26 mouse cellular contexts compared by ENCODE assay signal in the genomic region with DNA sequence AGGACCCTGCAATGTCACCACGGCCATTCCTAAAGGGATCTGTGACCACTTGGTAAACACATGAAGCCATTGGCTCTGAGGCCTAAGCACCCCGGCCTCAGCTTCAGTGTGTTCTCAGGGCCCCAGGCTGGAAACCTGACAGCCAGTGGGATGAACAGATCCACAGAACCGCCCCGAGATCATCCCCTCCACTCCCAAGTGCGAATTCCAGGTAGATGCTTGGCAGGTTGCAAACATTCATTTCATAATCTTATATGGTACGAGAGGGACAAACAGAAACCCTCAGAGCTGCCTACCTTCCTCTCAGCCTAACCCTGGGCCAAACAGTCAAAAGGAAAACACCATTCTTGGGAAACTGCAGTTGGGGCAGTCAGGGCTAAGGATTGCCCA. TPM values are rescaled to one million over a fixed set of nuclear protein-coding genes. Genes with fewer than 3 reads are reported as not detected.
DNase-seq lines count a peak whose midpoint lies in the region; ATAC-seq and TF ChIP-seq lines count a peak whose summit lies in the region.
"Had no signal": no experiment of that assay in that cellular context is flagged by ENCODE, and none has a peak within 500 bp of the region (broad histone marks: within the 10 kb centered on the region; RNA-seq: fewer than 3 reads in every experiment).

No protein-coding gene starts in this region.

- 50% methylated on average over 6 of the region's 6 CpGs for WGBS in kidney, adult 2 months
- WGBS in liver, adult 2 months: 28% methylated on average over 6 of the region's 6 CpGs
- 87% methylated on average over 6 of the region's 6 CpGs for WGBS in kidney, postnatal 0 days
- 38% methylated on average over 6 of the region's 6 CpGs for WGBS in small intestine, adult 2 months

- no peak for TF ChIP-seq POLR2A in kidney, adult 2 months (IDR thresholded peaks at IDR 0.05; ENCODE audit: low read depth, low read length)
- TF ChIP-seq POLR2A in liver, adult 2 months (IDR thresholded peaks at IDR 0.05; ENCODE audit: extremely low read depth, insufficient read depth, low read length): no peak
- TF ChIP-seq POLR2A in small intestine, adult 2 months (IDR thresholded peaks at IDR 0.05; ENCODE audit: low read depth, low read length): no peak

- no peak for ATAC-seq in kidney, postnatal 0 days (replicated peaks; ENCODE audit: low FRiP score, low read depth)
- ATAC-seq: CD4-positive, CD25-positive, alpha-beta regulatory T cell, adult 4 months; midbrain, embryonic 15.5 days had no signal

- peak; percentile 69 for DNase-seq in kidney, adult 2 months
- DNase-seq in kidney, adult 11 months: no peak
- peak; percentile 62 for DNase-seq in liver, adult 2 months (ENCODE audit: extremely low read depth, low read depth, low spot score)
- DNase-seq in liver: no peak
- no peak for DNase-seq in kidney, postnatal 0 days (ENCODE audit: low spot score)
- no peak for DNase-seq in frontal cortex, postnatal 14 days (ENCODE audit: low spot score in 2 of 2)
- DNase-seq in adrenal gland, postnatal 25 days: no peak
- DNase-seq: adrenal gland, postnatal 36 days; cerebellum, adult 2 months; cerebellum, postnatal 14 days; gastrocnemius, postnatal 25 days; heart, adult 11 months; heart, postnatal 4 days; right cerebral cortex, postnatal 25 days had no signal

- H3K4me1 ChIP-seq in kidney, adult 2 months (ENCODE audit: control insufficient read depth, insufficient read depth, low read length): peaks cover 48% of the 10 kb centered on the region
- peaks cover 16% of the 10 kb centered on the region for H3K4me1 ChIP-seq in liver, adult 2 months (ENCODE audit: control insufficient read depth, insufficient read depth, low read length)
- peaks cover 16% of the 10 kb centered on the region; the same call in 1 of the 2 replicates for H3K4me1 ChIP-seq in kidney, postnatal 0 days (replicated peaks; ENCODE audit: insufficient read depth, low read length)
- H3K4me1 ChIP-seq in small intestine, adult 2 months (ENCODE audit: control insufficient read depth, insufficient read depth, insufficient read length, low read length): peaks cover 24% of the 10 kb centered on the region; the same call in 1 of the 2 replicates
- H3K4me1 ChIP-seq: forebrain, embryonic 12.5 days; midbrain, embryonic 10.5 days; midbrain, embryonic 15.5 days had no signal

- no peaks in the 10 kb centered on the region for H3K79me2 ChIP-seq in liver, adult 2 months (ENCODE audit: control insufficient read depth, insufficient read depth, low read length)

- H3K27ac ChIP-seq in kidney, adult 2 months (ENCODE audit: insufficient read depth, low read depth, low read length): peak overlapping the region; percentile 99
- H3K27ac ChIP-seq in liver, adult 2 months (replicated peaks; ENCODE audit: insufficient read depth, low read depth, low read length): peak overlapping the region; percentile 88
- H3K27ac ChIP-seq in kidney, postnatal 0 days: peak overlapping the region; percentile 87
- H3K27ac ChIP-seq in small intestine, adult 2 months (ENCODE audit: insufficient read depth, low read depth, low read length): peak overlapping the region; percentile 31
- H3K27ac ChIP-seq: forebrain, embryonic 12.5 days; hindbrain, embryonic 13.5 days; layer of hippocampus, adult 2 months; midbrain, embryonic 10.5 days; midbrain, embryonic 15.5 days; neural tube, embryonic 15.5 days had no signal

- H3K36me3 ChIP-seq in kidney, adult 2 months (ENCODE audit: control insufficient read depth, insufficient read depth, low read length): no peaks in the 10 kb centered on the region; the same call in 1 of the 2 replicates
- no peaks in the 10 kb centered on the region for H3K36me3 ChIP-seq in liver, adult 2 months (ENCODE audit: control insufficient read depth, insufficient read depth, low read length)
- H3K36me3 ChIP-seq in kidney, postnatal 0 days (ENCODE audit: insufficient read depth, low read length): no peaks in the 10 kb centered on the region; the same call in 1 of the 2 replicates
- no peaks in the 10 kb centered on the region for H3K36me3 ChIP-seq in small intestine, adult 2 months (ENCODE audit: control insufficient read depth, insufficient read depth, low read length)
- H3K36me3 ChIP-seq: forebrain, embryonic 12.5 days; heart, embryonic 10.5 days; hindbrain, embryonic 13.5 days; lung, embryonic 15.5 days; midbrain, embryonic 10.5 days; midbrain, embryonic 15.5 days; neural tube, embryonic 15.5 days had no signal

- no peak overlapping the region for H3K9ac ChIP-seq in liver, adult 2 months (ENCODE audit: low read depth, low read length)
- H3K9ac ChIP-seq in kidney, postnatal 0 days (ENCODE audit: low read depth, low read length): no peak overlapping the region
- H3K9ac ChIP-seq: forebrain, embryonic 12.5 days; hindbrain, embryonic 13.5 days; lung, embryonic 15.5 days; midbrain, embryonic 15.5 days; neural tube, embryonic 15.5 days had no signal

- no peaks in the 10 kb centered on the region for H3K9me3 ChIP-seq in kidney, postnatal 0 days (replicated peaks; ENCODE audit: low read length)
- H3K9me3 ChIP-seq: forebrain, embryonic 12.5 days; heart, embryonic 10.5 days; hindbrain, embryonic 13.5 days; lung, embryonic 15.5 days; midbrain, embryonic 10.5 days; midbrain, embryonic 15.5 days; neural tube, embryonic 15.5 days had no signal

- H3K4me2 ChIP-seq in kidney, postnatal 0 days (ENCODE audit: low read length): no peak overlapping the region
- H3K4me2 ChIP-seq: forebrain, embryonic 12.5 days; hindbrain, embryonic 13.5 days; midbrain, embryonic 15.5 days; neural tube, embryonic 15.5 days had no signal

- no peaks in the 10 kb centered on the region for H3K27me3 ChIP-seq in kidney, adult 2 months (replicated peaks; ENCODE audit: control insufficient read depth, insufficient read depth, low read length)
- no peaks in the 10 kb centered on the region for H3K27me3 ChIP-seq in liver, adult 2 months (ENCODE audit: control insufficient read depth, insufficient read depth, low read length)
- H3K27me3 ChIP-seq in kidney, postnatal 0 days (ENCODE audit: insufficient read depth, low read length): no peaks in the 10 kb centered on the region
- no peaks in the 10 kb centered on the region for H3K27me3 ChIP-seq in small intestine, adult 2 months (ENCODE audit: control insufficient read depth, insufficient read depth, low read length)
- H3K27me3 ChIP-seq: forebrain, embryonic 12.5 days; hindbrain, embryonic 13.5 days; lung, embryonic 15.5 days; midbrain, embryonic 15.5 days; neural tube, embryonic 15.5 days had no signal

- no peak for TF ChIP-seq CTCF in kidney, adult 2 months (conservative IDR thresholded peaks at IDR 0.05; ENCODE audit: insufficient read depth, insufficient read length, low read depth, low read length)
- TF ChIP-seq CTCF in liver, adult 2 months (IDR thresholded peaks at IDR 0.05; ENCODE audit: low read depth, low read length): no peak
- TF ChIP-seq CTCF in kidney, postnatal 0 days (IDR thresholded peaks at IDR 0.05; ENCODE audit: low read depth): no peak
- TF ChIP-seq CTCF in small intestine, adult 2 months (IDR thresholded peaks at IDR 0.05; ENCODE audit: extremely low read depth, insufficient read length, insufficient replicate concordance, low read depth, low read length): no peak

- H3K4me3 ChIP-seq in kidney, adult 2 months (ENCODE audit: insufficient read depth, low read depth, low read length): no peak overlapping the region
- H3K4me3 ChIP-seq in liver, adult 2 months (ENCODE audit: insufficient read depth, low read depth, low read length): no peak overlapping the region
- H3K4me3 ChIP-seq in kidney, postnatal 0 days (replicated peaks; ENCODE audit: low read depth, low read length): no peak overlapping the region
- no peak overlapping the region for H3K4me3 ChIP-seq in small intestine, adult 2 months (ENCODE audit: low read depth, low read length)
- H3K4me3 ChIP-seq: erythroblast, embryonic 14.5 days; forebrain, embryonic 12.5 days; heart, embryonic 10.5 days; hindbrain, embryonic 13.5 days; layer of hippocampus, adult 2 months; lung, embryonic 15.5 days; midbrain, embryonic 10.5 days; midbrain, embryonic 15.5 days; neural tube, embryonic 15.5 days had no signal

RNA-seq across cellular contexts. Expression of gene Cdkl1, which starts 13.7 kb away (rescaled TPM):
- 95.1 and 99.0 TPM in 2 replicates for polyA plus RNA-seq in kidney, adult 2 months (2012; rRNA removed)
- total RNA-seq in liver, adult 2 months (2014; rRNA removed): 0.28 and 0.54 TPM in 2 replicates
- 0.05 TPM in 1 of 2 replicates, not detected in the other for polyA plus RNA-seq in liver, adult 2 months (2012; rRNA removed)
- polyA plus RNA-seq in kidney, postnatal 0 days (2015; fragmentation: Nextera tagmentation; extraction: Ambion mirVana): 85.5 and 93.2 TPM in 2 replicates
- 0.29 and 0.52 TPM in 2 replicates for polyA plus RNA-seq in small intestine, adult 2 months (2012; rRNA removed)
- total RNA-seq in adrenal gland, postnatal 25 days (2021): 1.5 and 2.4 TPM in 2 replicates
- total RNA-seq: megakaryocyte progenitor cell, adult 5-6 weeks had no signal
- polyA plus RNA-seq: CD4-positive, CD25-positive, alpha-beta regulatory T cell, adult 4 months had no signal

RNA-seq across cellular contexts. Expression of gene Atp5s, which starts 52.6 kb away (rescaled TPM):
- polyA plus RNA-seq in kidney, adult 2 months (2012; rRNA removed): 18.6 and 20.2 TPM in 2 replicates
- total RNA-seq in liver, adult 2 months (2014; rRNA removed): 6.2 and 8.6 TPM in 2 replicates
- 9.0 and 9.9 TPM in 2 replicates for polyA plus RNA-seq in liver, adult 2 months (2012; rRNA removed)
- 29.5 and 32.9 TPM in 2 replicates for polyA plus RNA-seq in kidney, postnatal 0 days (2015; fragmentation: Nextera tagmentation; extraction: Ambion mirVana)
- 7.9 and 9.4 TPM in 2 replicates for polyA plus RNA-seq in small intestine, adult 2 months (2012; rRNA removed)
- 14.4 and 15.6 TPM in 2 replicates for total RNA-seq in adrenal gland, postnatal 25 days (2021)

RNA-seq across cellular contexts. Expression of gene L2hgdh, which starts 52.7 kb away (rescaled TPM):
- polyA plus RNA-seq in kidney, adult 2 months (2012; rRNA removed): 27.2 and 35.5 TPM in 2 replicates
- 38.9 and 41.5 TPM in 2 replicates for total RNA-seq in liver, adult 2 months (2014; rRNA removed)
- 17.9 and 19.6 TPM in 2 replicates for polyA plus RNA-seq in liver, adult 2 months (2012; rRNA removed)
- polyA plus RNA-seq in kidney, postnatal 0 days (2015; fragmentation: Nextera tagmentation; extraction: Ambion mirVana): 20.0 and 21.1 TPM in 2 replicates
- polyA plus RNA-seq in small intestine, adult 2 months (2012; rRNA removed): 5.7 and 17.8 TPM in 2 replicates
- 17.0 and 24.9 TPM in 2 replicates for total RNA-seq in adrenal gland, postnatal 25 days (2021)

Comparison
In these comparisons a context has a peak if more than half of its experiments do, and no peak if none do; other contexts are left out.
1. DNase-seq: peak in kidney, adult 2 months (single experiment) and liver, adult 2 months (single experiment); none in kidney, adult 11 months (single experiment), liver (single experiment), kidney, postnatal 0 days (single experiment), frontal cortex, postnatal 14 days (0 of 2) and adrenal gland, postnatal 25 days (single experiment).
2. H3K27ac ChIP-seq: peak in every context shown above with its lines; median percentile 99 in kidney, adult 2 months; 88 in liver, adult 2 months; 87 in kidney, postnatal 0 days; 31 in small intestine, adult 2 months.
3. RNA of gene Cdkl1, which starts 13.7 kb away (polyA plus RNA-seq): 95.1 to 99.0 TPM in kidney, adult 2 months and 85.5 to 93.2 TPM in kidney, postnatal 0 days; 0.29 to 0.52 TPM in small intestine, adult 2 months and 0.05 TPM in liver, adult 2 months; every median in the first group is over 10 times any median in the second.